Mouse (Mus musculus) liver, adult 2 months (tissue): ENCODE data around the gene Eif6. TPM values are rescaled to one million over a fixed set of nuclear protein-coding genes. Genes with fewer than 3 reads are reported as not detected.

Source experiments
- DNase-seq: peaks from one replicate; pipeline ENCODE4 v3.0.0-alpha.2; 2011; ENCODE audit warnings: low read depth, low spot score; ENCODE audit errors: extremely low read depth
- H3K27ac ChIP-seq: fragments of 200-500 bp; replicated peaks from 2 replicates; pipeline ENCODE4 v1.5.1; 2012; ENCODE audit warnings: low read depth, mild to moderate bottlenecking, control low read depth, inconsistent platforms, low read length; ENCODE audit not compliant: insufficient read depth
- H3K27me3 ChIP-seq: fragments of 200-500 bp; 2 replicates; pipeline ENCODE4 v1.6.1; 2012; ENCODE audit warnings: mild to moderate bottlenecking, moderate library complexity, low read length, inconsistent platforms; ENCODE audit not compliant: control insufficient read depth, insufficient read depth
- H3K36me3 ChIP-seq: fragments of 200-500 bp; 2 replicates; pipeline ENCODE4 v1.6.1; 2012; ENCODE audit warnings: low read length, inconsistent platforms; ENCODE audit not compliant: control insufficient read depth, insufficient read depth
- H3K4me1 ChIP-seq: fragments of 200-500 bp; 2 replicates; pipeline ENCODE4 v1.6.1; 2011; ENCODE audit warnings: low read length; ENCODE audit not compliant: control insufficient read depth, insufficient read depth
- H3K4me3 ChIP-seq: fragments of 200-500 bp; 2 replicates; pipeline ENCODE4 v1.5.1; 2011; ENCODE audit warnings: low read depth, mild to moderate bottlenecking, control low read depth, low read length, moderate library complexity; ENCODE audit not compliant: insufficient read depth
- H3K79me2 ChIP-seq: fragments of 200-500 bp; 2 replicates; pipeline ENCODE4 v1.6.1; 2012; ENCODE audit warnings: inconsistent platforms, mild to moderate bottlenecking, low read length, moderate library complexity; ENCODE audit not compliant: control insufficient read depth, insufficient read depth
- H3K9ac ChIP-seq: fragments of 200-500 bp; 2 replicates; pipeline ENCODE4 v1.6.1; 2012; ENCODE audit warnings: low read depth, mild to moderate bottlenecking, control low read depth, inconsistent platforms, low read length
- CTCF ChIP-seq: fragments of 200-500 bp; IDR thresholded peaks from 2 replicates; pipeline ENCODE4 v1.5.1; 2011; ENCODE audit warnings: low read depth, low read length, control low read depth
- POLR2A ChIP-seq: fragments of 200-500 bp; IDR thresholded peaks from 2 replicates; pipeline ENCODE4 v1.6.1; 2011; ENCODE audit warnings: low read length, control low read depth; ENCODE audit not compliant: insufficient read depth; ENCODE audit errors: extremely low read depth
- WGBS: fragments of 180-500 bp; shearing (Covaris S2); methylation state at CpG from one replicate; pipeline ENCODE4 v1.1.7; 2018; 5-methylcytosine and 5-hydroxymethylcytosine counted together
- polyA plus RNA-seq: library from polyadenylated mRNA; depleted of rRNA; stranded (reverse); fragments of >200 nt; gene quantifications from 2 replicates; pipeline ENCODE4 v1.2.3, GENCODE M21; 2012
- total RNA-seq: library from RNA; depleted of rRNA; stranded (reverse); fragments of >200 nt; gene quantifications from 2 replicates; pipeline ENCODE4 v1.2.3, GENCODE M21; 2014

Eif6 gene
- total and polyA plus RNA-seq, 2 experiments, result 41.0 to 84.4 TPM

- WGBS, result 100% methylated on average over 1 of the region's 1 CpGs
- no peak overlapping the region for H3K9ac ChIP-seq
- no peak overlapping the region for H3K27ac ChIP-seq
- peaks cover 18% of the 10 kb centered on the region for H3K4me1 ChIP-seq
- H3K79me2 ChIP-seq, result no peaks in the 10 kb centered on the region
- TF ChIP-seq POLR2A, result no peak
- TF ChIP-seq CTCF, result no peak
- no peaks in the 10 kb centered on the region for H3K27me3 ChIP-seq
- H3K4me3 ChIP-seq, result no peak overlapping the region
- no peak for DNase-seq
- peaks cover 7% of the 10 kb centered on the region; the same call in 1 of the 2 replicates for H3K36me3 ChIP-seq
These were observed 10.5 kb downstream of the Eif6 start for GRCm38 (mm10) chr2:155816179-155816578.

- Histone ChIP-seq H3K4me3 (no peak overlapping the region), H3K27me3 (no peaks in the 10 kb centered on the region), H3K27ac (no peak overlapping the region), H3K36me3 (no peaks in the 10 kb centered on the region), H3K4me1 (peaks cover 12% of the 10 kb centered on the region), H3K9ac (no peak overlapping the region), H3K79me2 (no peaks in the 10 kb centered on the region)
- TF ChIP-seq CTCF (no peak), POLR2A (no peak)
- no peak for DNase-seq
- 54% methylated on average over 5 of the region's 5 CpGs for WGBS
These were observed 11.9 kb downstream of the Eif6 start for GRCm38 (mm10) chr2:155814829-155815228.

DNA sequence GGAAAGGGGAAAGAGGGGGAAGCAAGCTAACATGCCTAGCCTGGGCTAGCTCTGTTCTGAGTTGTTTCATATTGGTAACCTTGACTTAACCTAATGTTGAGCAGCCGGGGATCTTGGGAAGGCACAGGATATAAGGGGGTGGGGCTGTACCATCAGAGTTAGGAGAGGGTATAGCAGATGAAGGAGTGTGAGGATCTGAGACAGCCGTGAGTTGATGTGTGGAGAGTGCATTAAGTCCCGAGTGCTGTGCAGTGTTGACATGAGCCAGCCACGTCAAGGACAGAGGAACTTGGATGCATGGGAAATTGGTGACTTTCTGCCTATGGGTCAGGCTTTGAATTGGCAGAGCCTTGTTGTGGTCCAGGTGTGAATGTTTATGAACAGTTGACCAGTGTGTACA, 14.1 kb downstream of the Eif6 start:
- 76% methylated on average over 4 of the region's 4 CpGs for WGBS
- no peaks in the 10 kb centered on the region for H3K36me3 ChIP-seq
- no peak for TF ChIP-seq CTCF
- TF ChIP-seq POLR2A, result no peak
- no peaks in the 10 kb centered on the region for H3K79me2 ChIP-seq
- no peak overlapping the region for H3K9ac ChIP-seq
- no peak overlapping the region for H3K27ac ChIP-seq
- DNase-seq, result no peak
- H3K4me1 ChIP-seq, result peaks cover under 1% of the 10 kb centered on the region; the same call in 1 of the 2 replicates
- no peaks in the 10 kb centered on the region for H3K27me3 ChIP-seq
- H3K4me3 ChIP-seq, result no peak overlapping the region

DNA sequence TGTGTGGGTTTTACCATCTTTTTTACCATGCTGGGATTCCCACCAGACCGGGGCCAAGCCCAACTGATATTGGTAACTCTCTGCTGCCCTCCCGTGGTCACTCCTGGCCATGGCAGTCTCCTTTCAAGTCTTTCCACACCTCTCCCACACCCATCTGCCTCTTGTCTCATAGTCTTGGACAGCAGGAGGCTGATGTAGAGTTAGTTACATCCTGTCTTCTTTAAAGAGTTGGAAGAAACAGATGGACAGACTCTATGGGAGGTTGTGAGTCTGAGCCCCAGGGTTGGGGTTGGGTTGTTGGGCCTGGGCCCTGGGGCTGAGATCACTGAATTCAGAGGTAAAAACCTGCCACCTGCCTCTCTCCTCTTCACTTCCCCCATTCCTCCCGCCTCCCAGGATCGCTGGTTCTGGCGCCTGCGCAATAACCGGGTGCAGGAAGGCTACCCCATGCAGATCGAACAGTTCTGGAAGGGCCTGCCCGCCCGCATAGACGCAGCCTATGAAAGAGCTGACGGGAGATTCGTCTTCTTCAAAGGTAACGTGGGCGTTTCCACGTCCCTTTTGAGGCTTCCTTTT, 14.8 kb downstream of the Eif6 start:
- no peak overlapping the region for H3K4me3 ChIP-seq
- WGBS, result 44% methylated on average over 16 of the region's 16 CpGs
- H3K27me3 ChIP-seq, result no peaks in the 10 kb centered on the region
- H3K4me1 ChIP-seq, result no peaks in the 10 kb centered on the region
- no peak overlapping the region for H3K9ac ChIP-seq
- no peaks in the 10 kb centered on the region for H3K79me2 ChIP-seq
- no peaks in the 10 kb centered on the region for H3K36me3 ChIP-seq
- no peak overlapping the region for H3K27ac ChIP-seq
- peak; percentile 28 for DNase-seq
- no peak for TF ChIP-seq POLR2A
- peak; percentile 95 for TF ChIP-seq CTCF

DNA sequence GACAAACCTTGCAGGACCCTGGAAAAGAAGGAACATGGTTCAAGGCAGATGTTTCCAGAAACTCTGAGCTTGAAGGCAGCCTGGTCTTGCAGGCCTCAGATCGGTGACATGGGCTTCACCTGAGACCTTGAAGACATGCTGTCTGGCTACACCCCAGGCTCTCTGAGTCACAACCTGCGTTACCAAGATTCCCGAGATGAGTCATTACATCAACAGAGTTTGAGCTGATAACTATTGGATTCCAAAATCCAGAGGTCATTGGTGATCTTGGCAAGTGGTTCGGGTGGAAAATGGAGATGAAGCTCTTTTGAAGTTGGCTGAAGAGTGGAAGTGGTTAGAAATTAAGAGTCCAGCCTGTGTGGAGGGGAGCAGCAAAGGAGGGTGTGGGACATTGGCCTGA, 17.1 kb downstream of the Eif6 start:
- Histone ChIP-seq H3K27me3 (no peaks in the 10 kb centered on the region), H3K79me2 (no peaks in the 10 kb centered on the region), H3K4me3 (no peak overlapping the region), H3K9ac (no peak overlapping the region), H3K36me3 (no peaks in the 10 kb centered on the region), H3K27ac (no peak overlapping the region), H3K4me1 (no peaks in the 10 kb centered on the region)
- WGBS, result 29% methylated on average over 4 of the region's 4 CpGs
- peak; percentile 65 for DNase-seq
- no peak for TF ChIP-seq POLR2A
- TF ChIP-seq CTCF, result no peak

DNA sequence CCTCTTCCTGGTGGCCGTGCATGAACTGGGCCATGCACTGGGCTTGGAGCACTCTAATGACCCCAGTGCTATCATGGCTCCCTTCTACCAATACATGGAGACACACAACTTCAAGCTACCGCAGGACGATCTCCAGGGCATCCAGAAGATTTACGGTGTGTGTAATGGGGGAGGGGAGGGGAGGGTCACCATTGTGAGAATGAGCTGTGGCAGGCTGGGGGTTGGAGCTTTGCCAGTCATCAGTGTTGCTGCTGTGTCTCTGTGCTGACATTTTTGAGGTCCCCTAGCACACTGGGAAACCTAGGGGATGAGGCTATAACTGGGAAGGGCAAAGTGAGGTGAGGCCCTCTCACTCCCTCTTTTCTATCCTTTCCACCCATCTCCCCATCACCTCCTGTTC, 19.3 kb downstream of the Eif6 start:
- Histone ChIP-seq H3K4me3 (no peak overlapping the region), H3K79me2 (no peaks in the 10 kb centered on the region), H3K9ac (no peak overlapping the region), H3K4me1 (no peaks in the 10 kb centered on the region), H3K36me3 (no peaks in the 10 kb centered on the region), H3K27ac (no peak overlapping the region), H3K27me3 (no peaks in the 10 kb centered on the region)
- TF ChIP-seq POLR2A (no peak), CTCF (no peak)
- 87% methylated on average over 4 of the region's 4 CpGs for WGBS
- no peak for DNase-seq
